Mouse (Mus musculus): ENCODE results near the gene Nap1l2.
"Not testable (repeated sequence)": the region's sequence is repeated elsewhere in the genome, so short reads cannot be mapped to it uniquely, and the experiment has no call there.

Nap1l2 gene

DNA sequence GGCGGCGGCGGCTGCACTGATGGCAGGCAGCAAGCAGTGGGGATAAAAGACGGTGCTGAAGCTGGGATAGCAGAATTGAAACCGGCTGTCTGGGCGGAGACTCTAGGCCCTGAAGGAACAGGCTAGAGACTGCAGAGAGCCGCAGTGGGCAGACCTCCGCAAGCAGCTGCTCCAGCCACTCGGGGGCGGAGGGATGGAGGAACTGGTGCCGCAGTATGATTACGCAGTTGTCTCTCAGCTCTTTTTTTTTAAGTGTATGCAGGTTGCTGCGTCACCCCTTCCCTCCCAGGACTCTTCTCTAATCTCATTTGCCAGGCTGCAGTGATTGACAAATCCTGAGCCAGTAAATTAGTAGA is at the start of gene Nap1l2:
Nap1l2 (minus strand) TSS at position 210 of the 356 bp plus-strand sequence.
- peak; percentile 64 for DNase-seq (ENCODE audit: low read depth)

DNA sequence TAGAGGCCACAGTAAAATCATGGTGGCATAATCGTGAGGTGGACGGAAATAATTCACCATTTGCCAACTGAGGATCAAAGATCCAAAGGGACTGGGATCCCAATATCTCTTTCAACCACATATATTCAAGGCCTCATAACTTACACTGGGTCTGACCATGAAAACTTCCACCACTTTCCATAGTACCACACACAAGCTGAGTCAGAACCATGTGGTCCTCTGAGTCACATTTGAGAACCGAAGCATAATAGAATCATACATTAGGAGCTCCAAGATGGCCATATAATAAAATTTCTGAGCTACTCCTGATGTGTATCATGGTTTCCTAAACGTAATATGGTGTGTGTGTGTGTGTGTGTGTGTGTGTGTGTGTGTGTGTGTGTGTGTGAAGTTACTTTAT is 28.8 kb upstream of the Nap1l2 start:
- peak; percentile 58 for DNase-seq (ENCODE audit: low read depth)

DNA sequence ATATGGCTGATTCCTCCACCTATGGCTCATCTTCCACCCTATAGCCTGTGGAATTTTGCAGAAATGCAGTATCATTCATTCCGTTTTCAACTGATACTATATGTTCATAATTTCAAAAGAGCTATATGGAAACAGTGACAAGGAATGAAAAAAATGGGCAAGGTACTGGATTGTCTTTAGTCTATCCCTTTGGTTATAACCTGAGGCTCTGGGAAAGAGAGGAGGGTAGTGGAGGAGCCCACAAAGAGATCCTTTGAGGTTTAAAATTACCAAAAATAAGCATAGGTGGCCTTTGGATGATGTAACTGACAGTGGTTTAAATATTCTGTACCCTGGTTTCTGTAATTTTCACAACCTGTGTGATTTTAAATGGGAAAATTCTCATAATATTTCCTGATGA is 389 bp upstream of the Nap1l2 start:
- DNase-seq (ENCODE audit: low read depth): no peak

DNA sequence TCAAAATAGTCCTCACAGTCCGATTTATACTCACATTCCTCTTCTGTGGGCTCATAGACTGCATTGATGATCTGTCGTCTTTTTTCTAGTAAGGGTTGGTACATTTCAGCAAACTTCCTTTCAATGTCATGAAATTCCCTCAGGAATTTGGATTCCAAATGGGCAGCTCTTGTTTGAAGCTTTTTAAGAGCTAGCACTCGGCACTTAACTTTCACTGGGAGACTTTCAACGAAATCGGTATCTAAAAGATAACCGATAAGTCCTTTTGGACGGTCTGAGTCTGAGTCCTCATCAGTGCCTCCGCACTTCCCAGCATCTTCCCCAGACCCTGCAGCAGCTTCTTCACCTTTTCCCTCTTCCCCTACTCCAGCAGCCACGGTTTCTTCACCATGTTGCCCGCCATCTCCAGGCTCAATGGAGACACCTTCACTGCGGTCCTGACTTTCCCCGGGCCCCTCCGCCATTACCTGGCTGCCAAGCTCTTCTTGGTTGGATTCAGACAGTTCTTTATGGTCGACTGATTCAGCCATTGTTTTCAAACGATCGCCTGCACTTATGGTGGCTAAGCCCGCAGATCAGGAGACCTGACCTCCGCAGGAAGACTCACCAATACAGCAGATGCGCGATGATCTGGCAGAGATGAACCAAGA is 534 bp downstream of the Nap1l2 start:
- no peak for DNase-seq (ENCODE audit: low read depth)

DNA sequence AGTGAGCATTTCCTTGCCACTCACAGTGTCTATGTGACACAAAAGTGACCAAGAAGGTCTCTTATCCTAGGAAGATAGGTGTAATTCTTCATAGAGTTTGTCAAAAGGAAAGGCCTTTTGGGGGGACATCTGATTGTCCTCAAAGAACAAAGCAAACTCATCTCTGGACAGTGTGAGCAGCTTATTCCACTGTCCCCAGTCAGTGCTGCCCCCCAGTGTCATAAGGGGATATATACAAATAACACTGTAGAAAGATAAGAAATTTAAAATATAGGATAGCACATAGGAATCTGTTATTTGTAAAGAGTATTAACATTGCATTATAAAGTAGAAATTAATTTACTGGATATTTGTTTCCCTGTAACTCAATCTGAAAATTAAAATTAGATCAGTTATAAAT is 2.9 kb downstream of the Nap1l2 start:
- peak; percentile 20 for DNase-seq (ENCODE audit: low read depth)

DNA sequence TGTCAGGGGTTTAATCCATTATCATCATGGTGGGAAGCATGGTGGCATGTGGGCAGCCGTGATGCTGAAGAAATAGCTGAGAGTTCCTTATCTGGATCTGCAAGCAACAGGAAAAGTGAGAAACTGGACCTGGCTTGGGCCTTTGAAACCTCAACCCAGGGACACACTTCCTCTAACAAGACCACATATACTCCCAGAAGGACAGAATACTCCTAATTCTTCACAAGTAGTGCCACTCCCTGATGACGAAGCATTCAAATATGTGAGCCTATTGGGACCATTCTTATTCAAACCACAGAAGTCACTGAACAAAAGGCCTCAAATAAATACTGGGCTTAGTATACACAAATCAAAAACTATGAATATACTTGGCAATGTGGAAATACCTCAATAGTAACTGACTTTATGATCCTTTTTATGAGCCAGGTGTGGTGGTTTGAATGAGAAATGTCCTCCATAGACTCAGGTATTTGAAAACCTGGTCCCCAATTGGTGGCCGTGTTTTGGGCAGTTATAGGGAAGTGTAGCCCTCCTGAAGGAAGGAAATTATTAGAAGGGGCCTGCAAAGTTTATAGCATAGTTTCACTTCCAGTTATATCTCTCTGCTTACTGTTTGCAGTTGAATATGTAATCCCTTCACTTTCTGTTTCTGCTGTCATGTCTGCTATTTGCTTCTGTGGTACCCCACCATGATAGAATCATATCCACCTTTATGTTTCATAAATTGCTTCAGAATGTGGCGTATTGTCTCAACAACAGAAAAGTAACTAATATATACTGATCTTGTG is 6.5 kb downstream of the Nap1l2 start:
- no peak for DNase-seq (ENCODE audit: low read depth)

DNA sequence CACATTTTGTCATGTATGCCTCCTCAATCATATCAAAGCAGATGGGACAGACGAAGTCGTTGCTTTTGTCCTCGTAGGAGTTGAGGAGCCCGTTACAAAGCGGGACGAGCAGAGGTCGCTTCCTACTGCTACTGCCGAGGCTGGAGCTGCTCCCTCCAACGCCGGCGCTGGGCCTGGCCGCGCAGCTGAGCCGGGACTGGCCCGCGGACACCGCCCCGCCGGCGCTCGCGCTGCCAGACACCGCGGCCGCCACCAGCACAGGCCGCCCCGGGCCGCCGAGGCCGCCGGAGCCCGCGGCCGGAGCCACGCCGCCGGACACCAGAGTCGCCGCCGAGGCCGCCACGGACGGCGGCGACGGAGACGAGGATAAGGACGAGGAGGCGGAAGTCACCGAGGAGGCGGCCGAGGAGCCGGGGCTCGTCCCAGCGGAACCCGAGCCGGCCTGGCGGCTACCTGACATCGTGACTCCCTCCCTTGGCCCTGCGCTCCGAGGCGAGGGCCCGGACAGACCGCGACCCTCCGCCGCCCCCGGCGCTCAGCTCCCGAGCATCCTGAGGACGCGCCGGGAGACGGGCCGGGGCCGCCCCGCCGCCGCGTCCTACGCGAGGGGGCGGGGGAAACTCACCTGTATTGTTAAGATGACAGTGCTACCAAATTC is 21.4 kb downstream of the Nap1l2 start:
- not testable (repeated sequence) for DNase-seq (ENCODE audit: low read depth)

DNA sequence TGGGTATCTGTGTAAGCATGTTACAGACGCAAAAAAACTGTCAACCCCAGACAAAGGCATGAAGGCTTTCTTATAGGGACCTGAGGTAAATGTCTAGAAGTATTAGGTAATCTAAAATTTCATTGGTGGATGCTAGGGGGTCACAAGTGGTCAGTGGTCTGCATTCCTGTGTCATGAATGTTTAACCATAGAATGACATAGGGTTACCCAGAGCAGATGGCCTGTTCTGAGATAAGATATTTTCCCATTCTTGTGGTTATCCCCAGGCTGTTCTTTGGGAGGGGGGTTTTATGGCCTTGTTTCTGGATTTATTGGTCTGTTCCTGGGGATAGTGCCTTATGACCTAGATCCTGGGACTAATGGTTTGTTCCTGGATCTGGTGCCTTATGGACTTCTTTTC is 30.3 kb downstream of the Nap1l2 start:
- DNase-seq (ENCODE audit: low read depth): no peak

DNA sequence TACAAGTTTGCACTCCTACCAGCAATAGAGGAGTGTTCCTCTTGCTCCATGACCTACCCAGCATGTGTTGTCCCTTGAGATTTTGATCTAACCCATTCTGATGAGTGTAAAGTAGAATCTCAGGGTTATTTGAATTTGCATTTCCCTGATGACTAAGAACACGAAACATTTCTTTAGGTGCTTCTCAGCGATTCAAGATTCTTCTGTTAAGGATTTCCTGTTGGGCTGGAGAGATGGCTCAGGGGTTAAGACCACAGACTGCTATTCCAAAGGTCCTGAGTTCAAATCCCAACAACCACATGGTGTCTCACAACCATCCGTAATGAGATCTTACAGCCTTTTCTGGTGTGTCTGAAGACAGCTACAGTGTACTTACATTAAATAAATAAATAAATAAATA is 47.9 kb downstream of the Nap1l2 start:
- no peak for DNase-seq (ENCODE audit: low read depth)

Measured in NIH3T3 (cell line).